Comparison of ENCODE assay signal across 15 mouse cellular contexts in genomic region chr9:123769532-123769931, GRCm38 (mm10). TPM values are rescaled to one million over a fixed set of nuclear protein-coding genes. Genes with fewer than 3 reads are reported as not detected.
DNase-seq lines count a peak whose midpoint lies in the region; ATAC-seq and TF ChIP-seq lines count a peak whose summit lies in the region.
"Had no signal": no experiment of that assay in that cellular context is flagged by ENCODE, and none has a peak within 500 bp of the region (broad histone marks: within the 10 kb centered on the region; RNA-seq: fewer than 3 reads in every experiment).

No protein-coding gene starts in this region.

- intact Hi-C loops in heart, postnatal 36 days (cut with DNase I): no loop called here
- intact Hi-C loops in left cerebral cortex, postnatal 10 days (cut with DNase I): no loop called here

- no peak for TF ChIP-seq POLR2A in thymus, adult 2 months (IDR thresholded peaks at IDR 0.05; ENCODE audit: control insufficient read depth, extremely low read depth, insufficient read depth, low read length, poor library complexity)

- ATAC-seq in lung, embryonic 14.5 days (ENCODE audit: insufficient read depth): no peak
- ATAC-seq in granulocyte monocyte progenitor cell, adult 5-6 weeks (replicated peaks; ENCODE audit: poor library complexity, severe bottlenecking): peak; percentile 98
- ATAC-seq: intestine, embryonic 15.5 days had no signal

- H3K27me3 ChIP-seq in lung, embryonic 14.5 days (ENCODE audit: insufficient read depth, low read length): no peaks in the 10 kb centered on the region
- H3K27me3 ChIP-seq in thymus, adult 2 months (ENCODE audit: control insufficient read depth, insufficient read depth, low read length): no peaks in the 10 kb centered on the region
- H3K27me3 ChIP-seq: heart, embryonic 15.5 days; intestine, embryonic 15.5 days; midbrain, embryonic 12.5 days had no signal

- no peaks in the 10 kb centered on the region for H3K9me3 ChIP-seq in lung, embryonic 14.5 days (ENCODE audit: low read depth, low read length)
- H3K9me3 ChIP-seq: heart, embryonic 15.5 days; intestine, embryonic 15.5 days; limb, embryonic 12.5 days; midbrain, embryonic 12.5 days had no signal

- H3K4me1 ChIP-seq in lung, embryonic 14.5 days (ENCODE audit: insufficient read depth): no peaks in the 10 kb centered on the region
- peaks cover 20% of the 10 kb centered on the region for H3K4me1 ChIP-seq in thymus, adult 2 months (replicated peaks; ENCODE audit: control insufficient read depth, insufficient read depth, low read length)
- H3K4me1 ChIP-seq: heart, embryonic 15.5 days; intestine, embryonic 15.5 days; limb, embryonic 12.5 days; midbrain, embryonic 12.5 days had no signal

- no peaks in the 10 kb centered on the region for H3K36me3 ChIP-seq in lung, embryonic 14.5 days (ENCODE audit: insufficient read depth)
- H3K36me3 ChIP-seq in thymus, adult 2 months (ENCODE audit: control insufficient read depth, insufficient read depth, low read length): peaks cover 29% of the 10 kb centered on the region
- H3K36me3 ChIP-seq: heart, embryonic 15.5 days; intestine, embryonic 15.5 days; limb, embryonic 12.5 days; midbrain, embryonic 12.5 days had no signal

- no peak overlapping the region for H3K4me3 ChIP-seq in lung, embryonic 14.5 days (ENCODE audit: low read depth, low read length)
- H3K4me3 ChIP-seq in thymus, adult 2 months (ENCODE audit: control insufficient read depth, insufficient read depth, low read length): peak overlapping the region; percentile 70
- H3K4me3 ChIP-seq: heart, embryonic 15.5 days; intestine, embryonic 15.5 days; limb, embryonic 12.5 days; midbrain, embryonic 12.5 days had no signal

- H3K27ac ChIP-seq in lung, embryonic 14.5 days (ENCODE audit: low read depth): no peak overlapping the region
- H3K27ac ChIP-seq in thymus, adult 2 months (ENCODE audit: control insufficient read depth, insufficient read depth, low read length): peak overlapping the region; percentile 97
- H3K27ac ChIP-seq: heart, embryonic 15.5 days; intestine, embryonic 15.5 days; limb, embryonic 12.5 days; midbrain, embryonic 12.5 days had no signal

- 32% methylated on average over 6 of the region's 6 CpGs for WGBS in lung, embryonic 14.5 days
- 8% methylated on average over 6 of the region's 6 CpGs for WGBS in thymus, adult 2 months

- TF ChIP-seq CTCF in lung, embryonic 14.5 days (IDR thresholded peaks at IDR 0.05; ENCODE audit: low read depth): no peak
- TF ChIP-seq CTCF in thymus, adult 2 months (IDR thresholded peaks at IDR 0.05; ENCODE audit: borderline replicate concordance, control insufficient read depth, extremely low read depth, insufficient read depth, low read length, poor library complexity): no peak

- peak; percentile 29 for DNase-seq in heart, adult 8-10 months (ENCODE audit: low spot score)
- no peak for DNase-seq in heart, postnatal 36 days
- DNase-seq in lung, embryonic 14.5 days: peak; percentile 17
- DNase-seq in lung, adult 18-20 months: no peak
- DNase-seq in thymus, adult 2 months: no peak
- no peak for DNase-seq in frontal cortex, postnatal 14 days (ENCODE audit: low spot score in 2 of 2)
- DNase-seq in left cerebral cortex, postnatal 10 days (ENCODE audit: extremely low spot score in 1 of 2, low spot score in 2 of 2): no peak
- DNase-seq: cerebellum, postnatal 10 days had no signal

- no peak overlapping the region for H3K9ac ChIP-seq in lung, embryonic 14.5 days
- H3K9ac ChIP-seq: heart, embryonic 15.5 days; intestine, embryonic 15.5 days; limb, embryonic 12.5 days; midbrain, embryonic 12.5 days had no signal

- no peak overlapping the region for H3K4me2 ChIP-seq in lung, embryonic 14.5 days
- H3K4me2 ChIP-seq: heart, embryonic 15.5 days; intestine, embryonic 15.5 days; limb, embryonic 12.5 days; midbrain, embryonic 12.5 days had no signal

RNA-seq across cellular contexts. Expression of gene Cxcr6, which starts 36.7 kb away (rescaled TPM):
- under 1 TPM in 2 of 4 experiments, not detected in 2; 0.22 TPM for total RNA-seq in heart, adult 8-10 months (2022)
- not detected for total RNA-seq in heart, postnatal 36 days (2021)
- polyA plus RNA-seq in lung, embryonic 14.5 days (2014; fragmentation: Nextera tagmentation; extraction: Ambion mirVana): 0.25 and 0.28 TPM in 2 replicates
- total RNA-seq in granulocyte monocyte progenitor cell, adult 5-6 weeks (2014; fragmentation: Nextera tagmentation): not detected in 2 replicates
- total RNA-seq in granulocyte monocyte progenitor cell, adult 5-6 weeks (2017): not detected in 2 replicates
- polyA plus RNA-seq in thymus, adult 2 months (2012; rRNA removed): 4.3 and 4.6 TPM in 2 replicates
- total RNA-seq in left cerebral cortex, postnatal 10 days (2021): not detected
- total RNA-seq: layer of hippocampus, postnatal 14 days had no signal
- polyA plus RNA-seq: brain, embryonic 14.5 days had no signal

RNA-seq across cellular contexts. Expression of gene Lztfl1, which starts 52.0 kb away (rescaled TPM):
- total RNA-seq in heart, adult 8-10 months (2022): 10 to 100 TPM; 38.8 to 45.6 (median 42.2) TPM
- 10 to 100 TPM; 42.6 to 42.7 TPM for total RNA-seq in heart, postnatal 36 days (2021)
- polyA plus RNA-seq in lung, embryonic 14.5 days (2014; fragmentation: Nextera tagmentation; extraction: Ambion mirVana): 44.9 and 45.4 TPM in 2 replicates
- total RNA-seq in granulocyte monocyte progenitor cell, adult 5-6 weeks (2014; fragmentation: Nextera tagmentation): 32.8 and 34.2 TPM in 2 replicates
- 33.9 and 35.4 TPM in 2 replicates for total RNA-seq in granulocyte monocyte progenitor cell, adult 5-6 weeks (2017)
- 11.8 and 12.1 TPM in 2 replicates for polyA plus RNA-seq in thymus, adult 2 months (2012; rRNA removed)
- total RNA-seq in left cerebral cortex, postnatal 10 days (2021): 10 to 100 TPM; 72.3 to 72.9 TPM

Comparison
In these comparisons a context has a peak if more than half of its experiments do, and no peak if none do; other contexts are left out.
1. DNase-seq: peak in heart, adult 8-10 months (single experiment) and lung, embryonic 14.5 days (single experiment); none in heart, postnatal 36 days (0 of 2), lung, adult 18-20 months (0 of 2), thymus, adult 2 months (single experiment), frontal cortex, postnatal 14 days (0 of 2) and left cerebral cortex, postnatal 10 days (0 of 2).